Mouse (Mus musculus): ENCODE measurements at regions not wholly inside any gene's neighbourhood (a gene's known extent, or its start where the extent isn't known, plus 50 kb on each side); places are given as distances from the start of the nearest gene placed in this dataset.
A peak's percentile ranks its signal among the peaks of the same experiment; 100 is the strongest.

GRCm38 (mm10) chr6:140883651-140884050 lies 154.6 kb downstream of the Gm11077 start:
- no peak for TF ChIP-seq CTCF (IDR thresholded peaks at IDR 0.05; ENCODE audit: low read depth)
- Histone ChIP-seq H3K4me2 (no peak overlapping the region), H3K27ac (ENCODE audit: low read depth) (no peak overlapping the region), H3K9me3 (ENCODE audit: low read depth, low read length) (no peaks in the 10 kb centered on the region), H3K9ac (no peak overlapping the region), H3K27me3 (ENCODE audit: insufficient read depth, low read length) (no peaks in the 10 kb centered on the region), H3K4me3 (ENCODE audit: low read depth, low read length) (no peak overlapping the region), H3K36me3 (ENCODE audit: insufficient read depth) (no peaks in the 10 kb centered on the region), H3K4me1 (ENCODE audit: insufficient read depth) (0 out of 2 replicates have a peak, but pooled peaks cover 3% of the 10 kb centered on the region)
- no peak for DNase-seq
- ATAC-seq (ENCODE audit: insufficient read depth), result no peak

GRCm38 (mm10) chr6:140888610-140889009 lies 159.5 kb downstream of the Gm11077 start:
- no peak for TF ChIP-seq CTCF (IDR thresholded peaks at IDR 0.05; ENCODE audit: low read depth)
- H3K4me3 ChIP-seq (ENCODE audit: low read depth, low read length), result no peak overlapping the region
- DNase-seq (no peak), ATAC-seq (ENCODE audit: insufficient read depth) (peak; percentile 63; the same call in 1 of the 2 replicates)
- no peaks in the 10 kb centered on the region for H3K9me3 ChIP-seq (ENCODE audit: low read depth, low read length)
- 13% methylated on average over 11 of the region's 11 CpGs for WGBS
- 0 out of 2 replicates have a peak, but pooled peaks cover 5% of the 10 kb centered on the region for H3K4me1 ChIP-seq (ENCODE audit: insufficient read depth)
- no peak overlapping the region for H3K27ac ChIP-seq (ENCODE audit: low read depth)
- no peak overlapping the region for H3K9ac ChIP-seq
- H3K36me3 ChIP-seq (ENCODE audit: insufficient read depth), result no peaks in the 10 kb centered on the region
- H3K4me2 ChIP-seq, result peak overlapping the region; percentile 36; the same call in 1 of the 2 replicates
- H3K27me3 ChIP-seq (ENCODE audit: insufficient read depth, low read length), result no peaks in the 10 kb centered on the region

- 66% methylated on average over 5 of the region's 5 CpGs for WGBS
- DNase-seq, result no peak
- 0 out of 2 replicates have a peak, but pooled peaks cover 9% of the 10 kb centered on the region for H3K4me1 ChIP-seq (ENCODE audit: insufficient read depth)
Observed at GRCm38 (mm10) chr6:140890060-140890459, 161.0 kb downstream of the Gm11077 start.

GRCm38 (mm10) chr6:140890591-140890990 lies 161.5 kb downstream of the Gm11077 start:
- no peaks in the 10 kb centered on the region for H3K27me3 ChIP-seq (ENCODE audit: insufficient read depth, low read length)
- no peak overlapping the region for H3K4me2 ChIP-seq
- no peaks in the 10 kb centered on the region for H3K36me3 ChIP-seq (ENCODE audit: insufficient read depth)
- WGBS, result 78% methylated on average over 2 of the region's 2 CpGs
- H3K4me3 ChIP-seq (ENCODE audit: low read depth, low read length), result no peak overlapping the region
- H3K4me1 ChIP-seq (ENCODE audit: insufficient read depth), result peaks cover 11% of the 10 kb centered on the region; the same call in 1 of the 2 replicates
- no peak overlapping the region for H3K27ac ChIP-seq (ENCODE audit: low read depth)
- H3K9ac ChIP-seq, result no peak overlapping the region
- H3K9me3 ChIP-seq (ENCODE audit: low read depth, low read length), result no peaks in the 10 kb centered on the region
- ATAC-seq (ENCODE audit: insufficient read depth) (no peak), DNase-seq (no peak)
- TF ChIP-seq CTCF (IDR thresholded peaks at IDR 0.05; ENCODE audit: low read depth), result no peak

More at GRCm38 (mm10) chr6:140890060-140890459, 161.0 kb downstream of the Gm11077 start:
- Histone ChIP-seq H3K4me3 (ENCODE audit: low read depth, low read length) (no peak overlapping the region), H3K27ac (ENCODE audit: low read depth) (no peak overlapping the region), H3K27me3 (ENCODE audit: insufficient read depth, low read length) (no peaks in the 10 kb centered on the region), H3K4me2 (no peak overlapping the region), H3K9ac (no peak overlapping the region), H3K36me3 (ENCODE audit: insufficient read depth) (no peaks in the 10 kb centered on the region), H3K9me3 (ENCODE audit: low read depth, low read length) (no peaks in the 10 kb centered on the region)
- no peak for TF ChIP-seq CTCF (IDR thresholded peaks at IDR 0.05; ENCODE audit: low read depth)
- no peak for ATAC-seq (ENCODE audit: insufficient read depth)

GRCm38 (mm10) chr6:140894467-140894866 lies 165.4 kb downstream of the Gm11077 start:
- no peak for TF ChIP-seq CTCF (IDR thresholded peaks at IDR 0.05; ENCODE audit: low read depth)
- peak; percentile 47 for DNase-seq
- Histone ChIP-seq H3K4me2 (no peak overlapping the region), H3K9me3 (ENCODE audit: low read depth, low read length) (no peaks in the 10 kb centered on the region), H3K27ac (ENCODE audit: low read depth) (no peak overlapping the region), H3K36me3 (ENCODE audit: insufficient read depth) (no peaks in the 10 kb centered on the region), H3K4me1 (ENCODE audit: insufficient read depth) (peaks cover 7% of the 10 kb centered on the region; the same call in 1 of the 2 replicates), H3K27me3 (ENCODE audit: insufficient read depth, low read length) (no peaks in the 10 kb centered on the region), H3K9ac (no peak overlapping the region), H3K4me3 (ENCODE audit: low read depth, low read length) (no peak overlapping the region)
- 51% methylated on average over 11 of the region's 11 CpGs for WGBS
- no peak for ATAC-seq (ENCODE audit: insufficient read depth)

- ATAC-seq (ENCODE audit: insufficient read depth), result peak; percentile 44; the same call in 1 of the 2 replicates
- TF ChIP-seq CTCF (IDR thresholded peaks at IDR 0.05; ENCODE audit: low read depth), result no peak
- Histone ChIP-seq H3K27me3 (ENCODE audit: insufficient read depth, low read length) (no peaks in the 10 kb centered on the region), H3K4me2 (no peak overlapping the region), H3K4me1 (ENCODE audit: insufficient read depth) (peaks cover 7% of the 10 kb centered on the region; the same call in 1 of the 2 replicates), H3K9me3 (ENCODE audit: low read depth, low read length) (no peaks in the 10 kb centered on the region), H3K27ac (ENCODE audit: low read depth) (no peak overlapping the region), H3K9ac (no peak overlapping the region), H3K36me3 (ENCODE audit: insufficient read depth) (no peaks in the 10 kb centered on the region), H3K4me3 (ENCODE audit: low read depth, low read length) (no peak overlapping the region)
- DNase-seq, result peak; percentile 11
- WGBS, result 24% methylated on average over 2 of the region's 2 CpGs
Observed at GRCm38 (mm10) chr6:140895441-140895840, 166.4 kb downstream of the Gm11077 start.

GRCm38 (mm10) chr6:140897111-140897510 lies 168.0 kb downstream of the Gm11077 start:
- 25% methylated on average over 8 of the region's 8 CpGs for WGBS
- DNase-seq (peak; percentile 64), ATAC-seq (ENCODE audit: insufficient read depth) (peak; percentile 48; the same call in 1 of the 2 replicates)
- Histone ChIP-seq H3K27me3 (ENCODE audit: insufficient read depth, low read length) (no peaks in the 10 kb centered on the region), H3K9ac (no peak overlapping the region), H3K9me3 (ENCODE audit: low read depth, low read length) (no peaks in the 10 kb centered on the region), H3K27ac (ENCODE audit: low read depth) (no peak overlapping the region), H3K4me2 (peak overlapping the region; percentile 19; the same call in 1 of the 2 replicates), H3K4me1 (ENCODE audit: insufficient read depth) (peaks cover 7% of the 10 kb centered on the region; the same call in 1 of the 2 replicates), H3K36me3 (ENCODE audit: insufficient read depth) (no peaks in the 10 kb centered on the region), H3K4me3 (ENCODE audit: low read depth, low read length) (no peak overlapping the region)
- 0 out of 2 replicates have a peak, but pooled peaks have one; percentile 1 for TF ChIP-seq CTCF (IDR thresholded peaks at IDR 0.05; ENCODE audit: low read depth)

Data from lung, embryonic 14.5 days (tissue).